Comparison of ENCODE assay signal across 10 mouse cellular contexts in the genomic region with DNA sequence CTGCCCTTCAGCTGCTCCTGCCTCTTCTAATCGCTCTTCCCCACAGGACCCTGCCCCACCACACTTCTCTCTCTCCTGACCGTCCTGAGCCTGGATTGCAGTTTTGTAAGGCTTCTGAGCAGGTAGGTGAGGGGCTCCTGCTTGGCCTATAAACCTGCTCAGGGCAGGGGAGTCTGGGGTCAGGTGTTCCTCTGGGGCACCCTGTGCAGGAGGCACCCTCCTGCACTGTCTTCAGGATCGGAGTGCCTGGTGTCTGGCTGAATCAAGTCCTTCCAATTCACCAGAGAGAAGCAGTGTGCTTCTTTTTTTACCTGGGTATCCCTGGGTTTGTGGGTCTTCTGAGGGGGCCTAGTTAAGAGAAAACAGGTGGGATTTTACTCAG. TPM values are rescaled to one million over a fixed set of nuclear protein-coding genes. Genes with fewer than 3 reads are reported as not detected.
ATAC-seq and TF ChIP-seq lines count a peak whose summit lies in the region.
"Not testable (repeated sequence)": the region's sequence is repeated elsewhere in the genome, so short reads cannot be mapped to it uniquely, and the experiment has no call there.
"Had no signal": no experiment of that assay in that cellular context is flagged by ENCODE, and none has a peak within 500 bp of the region (broad histone marks: within the 10 kb centered on the region; RNA-seq: fewer than 3 reads in every experiment).

No protein-coding gene starts in this region.

- H3K9ac ChIP-seq in heart, embryonic 15.5 days: peak overlapping the region; percentile 42; the same call in 1 of the 2 replicates
- H3K9ac ChIP-seq in intestine, embryonic 16.5 days (ENCODE audit: low read depth, low read length): peak overlapping the region; percentile 77
- not testable (repeated sequence) for H3K9ac ChIP-seq in limb, embryonic 12.5 days (replicated peaks); stomach, embryonic 15.5 days
- H3K9ac ChIP-seq in liver, embryonic 16.5 days (ENCODE audit: low read depth, low read length): peak overlapping the region; percentile 43; the same call in 1 of the 2 replicates

- H3K4me1 ChIP-seq in bone marrow, adult 2 months (ENCODE audit: control insufficient read depth, insufficient read depth, low read length); intestine, embryonic 16.5 days (ENCODE audit: control insufficient read depth, insufficient read depth, low read length): not testable (repeated sequence)
- peaks cover 87% of the 10 kb centered on the region for H3K4me1 ChIP-seq in erythroblast, embryonic 14.5 days (ENCODE audit: control insufficient read depth)
- peaks cover 18% of the 10 kb centered on the region for H3K4me1 ChIP-seq in heart, embryonic 15.5 days (replicated peaks)
- peaks cover 26% of the 10 kb centered on the region for H3K4me1 ChIP-seq in limb, embryonic 12.5 days (replicated peaks)
- H3K4me1 ChIP-seq in liver, embryonic 16.5 days (ENCODE audit: control insufficient read depth, low read depth, low read length): peaks cover 26% of the 10 kb centered on the region
- H3K4me1 ChIP-seq in stomach, embryonic 15.5 days: peaks cover 16% of the 10 kb centered on the region; the same call in 1 of the 2 replicates

- peaks cover 68% of the 10 kb centered on the region for H3K36me3 ChIP-seq in erythroblast, embryonic 14.5 days (ENCODE audit: control insufficient read depth)
- not testable (repeated sequence) for H3K36me3 ChIP-seq in heart, embryonic 15.5 days; intestine, embryonic 16.5 days (ENCODE audit: control insufficient read depth, insufficient read depth, low read length); limb, embryonic 12.5 days; liver, embryonic 16.5 days (ENCODE audit: control insufficient read depth, insufficient read depth); myocyte (ENCODE audit: control insufficient read depth, insufficient read depth); stomach, embryonic 15.5 days

- not testable (repeated sequence) for H3K4me3 ChIP-seq in bone marrow, adult 2 months (replicated peaks; ENCODE audit: control insufficient read depth, low read depth, low read length); limb, embryonic 12.5 days (replicated peaks); myocyte
- peak overlapping the region; percentile 69 for H3K4me3 ChIP-seq in erythroblast, embryonic 14.5 days (replicated peaks)
- peak overlapping the region; percentile 53 for H3K4me3 ChIP-seq in heart, embryonic 15.5 days
- H3K4me3 ChIP-seq in intestine, embryonic 16.5 days (ENCODE audit: low read length): peak overlapping the region; percentile 61
- peak overlapping the region; percentile 76 for H3K4me3 ChIP-seq in liver, embryonic 16.5 days (ENCODE audit: low read depth, low read length)
- peak overlapping the region; percentile 50 for H3K4me3 ChIP-seq in stomach, embryonic 15.5 days (replicated peaks)

- H3K27me3 ChIP-seq in erythroblast, embryonic 14.5 days (ENCODE audit: control insufficient read depth); heart, embryonic 15.5 days; intestine, embryonic 16.5 days (replicated peaks; ENCODE audit: control insufficient read depth, insufficient read depth, low read length); limb, embryonic 12.5 days; liver, embryonic 16.5 days (ENCODE audit: control insufficient read depth, insufficient read depth, low read depth, low read length); myocyte (ENCODE audit: control insufficient read depth, insufficient read depth, insufficient read length); stomach, embryonic 15.5 days (replicated peaks): not testable (repeated sequence)

- H3K4me2 ChIP-seq in heart, embryonic 15.5 days: peak overlapping the region; percentile 64
- H3K4me2 ChIP-seq in intestine, embryonic 16.5 days (ENCODE audit: low read depth, low read length): peak overlapping the region; percentile 70
- H3K4me2 ChIP-seq in limb, embryonic 12.5 days: peak overlapping the region; percentile 58
- peak overlapping the region; percentile 67 for H3K4me2 ChIP-seq in liver, embryonic 16.5 days (ENCODE audit: low read depth, low read length)
- peak overlapping the region; percentile 12 for H3K4me2 ChIP-seq in myocyte (ENCODE audit: low read depth)
- H3K4me2 ChIP-seq in stomach, embryonic 15.5 days: peak overlapping the region; percentile 65

- TF ChIP-seq CTCF in bone marrow, adult 2 months (IDR thresholded peaks at IDR 0.05; ENCODE audit: control insufficient read depth, insufficient read depth, low read length): not testable (repeated sequence)

- TF ChIP-seq POLR2A in bone marrow, adult 2 months (IDR thresholded peaks at IDR 0.05; ENCODE audit: borderline replicate concordance, control insufficient read depth, low read depth, low read length); myocyte (IDR thresholded peaks at IDR 0.05; ENCODE audit: insufficient read length, low read depth): not testable (repeated sequence)

- WGBS in bone marrow, adult 2 months: 0% methylated on average over 2 of the region's 3 CpGs
- 2% methylated on average over 2 of the region's 3 CpGs for WGBS in heart, embryonic 15.5 days
- 12% methylated on average over 2 of the region's 3 CpGs for WGBS in intestine, embryonic 16.5 days
- WGBS in limb, embryonic 12.5 days: 8% methylated on average over 2 of the region's 3 CpGs
- WGBS in liver, embryonic 16.5 days (ENCODE audit: insufficient replicate concordance): 4% methylated on average over 2 of the region's 3 CpGs
- WGBS in stomach, embryonic 15.5 days: 9% methylated on average over 2 of the region's 3 CpGs

- H3K27ac ChIP-seq in bone marrow, adult 2 months (ENCODE audit: control insufficient read depth, insufficient read depth, low read depth, low read length, poor library complexity): peak overlapping the region; percentile 88
- peak overlapping the region; percentile 28; the same call in 1 of the 2 replicates for H3K27ac ChIP-seq in heart, embryonic 15.5 days
- not testable (repeated sequence) for H3K27ac ChIP-seq in intestine, embryonic 16.5 days (ENCODE audit: low read length); limb, embryonic 12.5 days; stomach, embryonic 15.5 days
- H3K27ac ChIP-seq in liver, embryonic 16.5 days (ENCODE audit: low read length): peak overlapping the region; percentile 40; the same call in 1 of the 2 replicates

- not testable (repeated sequence) for H3ac ChIP-seq in myocyte (ENCODE audit: control insufficient read depth, insufficient read length)

- ATAC-seq in heart, embryonic 15.5 days (replicated peaks; ENCODE audit: insufficient number of reproducible peaks, insufficient read depth, low FRiP score, low read depth); limb, embryonic 12.5 days (ENCODE audit: insufficient number of reproducible peaks, insufficient read depth, low FRiP score, low TSS enrichment, low read depth); liver, embryonic 16.5 days (ENCODE audit: low read depth): not testable (repeated sequence)
- ATAC-seq in intestine, embryonic 16.5 days: peak; percentile 54
- ATAC-seq in stomach, embryonic 15.5 days (ENCODE audit: insufficient read depth, low FRiP score, low read depth): peak; percentile 43; the same call in 1 of the 2 replicates

- H3K79me2 ChIP-seq in myocyte (ENCODE audit: control insufficient read depth, insufficient read depth): not testable (repeated sequence)

- peaks cover 15% of the 10 kb centered on the region for H3K9me3 ChIP-seq in erythroblast, embryonic 14.5 days (ENCODE audit: control insufficient read depth, low read length)
- H3K9me3 ChIP-seq in heart, embryonic 15.5 days (replicated peaks); intestine, embryonic 16.5 days (ENCODE audit: control insufficient read depth, low read length); limb, embryonic 12.5 days; liver, embryonic 16.5 days (replicated peaks; ENCODE audit: control insufficient read depth, low read length); stomach, embryonic 15.5 days: not testable (repeated sequence)

RNA-seq across cellular contexts. Expression of gene Irgm2, which starts 15.6 kb away (rescaled TPM):
- 5.2 and 7.0 TPM in 2 replicates for polyA plus RNA-seq in bone marrow, adult 2 months (2011; ENCODE audit: insufficient read depth, insufficient read length, low replicate concordance, missing spikeins)
- polyA plus RNA-seq in erythroblast, embryonic 14.5 days (2012): 0.61 and 0.98 TPM in 2 replicates
- 4.2 and 5.7 TPM in 2 replicates for polyA plus RNA-seq in heart, embryonic 15.5 days (2015; fragmentation: Nextera tagmentation; extraction: Ambion mirVana)
- 3.6 and 4.3 TPM in 2 replicates for polyA plus RNA-seq in intestine, embryonic 16.5 days (2015; fragmentation: Nextera tagmentation; extraction: Ambion mirVana)
- 0.63 and 0.87 TPM in 2 replicates for polyA plus RNA-seq in limb, embryonic 12.5 days (2016; fragmentation: Nextera tagmentation; extraction: Ambion mirVana)
- polyA plus RNA-seq in liver, embryonic 16.5 days (2015; fragmentation: Nextera tagmentation; extraction: Ambion mirVana): 5.5 and 6.8 TPM in 2 replicates
- polyA plus RNA-seq in myocyte (2012; fragmentation: generic; extraction: Trizol): 0.77 TPM
- polyA plus RNA-seq in stomach, embryonic 15.5 days (2015; fragmentation: Nextera tagmentation; extraction: Ambion mirVana): 3.0 and 3.8 TPM in 2 replicates

RNA-seq across cellular contexts. Expression of gene Igtp, which starts 15.7 kb away (rescaled TPM):
- 28.7 and 39.5 TPM in 2 replicates for polyA plus RNA-seq in bone marrow, adult 2 months (2011; ENCODE audit: insufficient read depth, insufficient read length, low replicate concordance, missing spikeins)
- polyA plus RNA-seq in erythroblast, embryonic 14.5 days (2012): 2.2 and 2.7 TPM in 2 replicates
- polyA plus RNA-seq in heart, embryonic 15.5 days (2015; fragmentation: Nextera tagmentation; extraction: Ambion mirVana): 6.4 and 10.1 TPM in 2 replicates
- polyA plus RNA-seq in intestine, embryonic 16.5 days (2015; fragmentation: Nextera tagmentation; extraction: Ambion mirVana): 4.5 and 4.6 TPM in 2 replicates
- polyA plus RNA-seq in limb, embryonic 12.5 days (2016; fragmentation: Nextera tagmentation; extraction: Ambion mirVana): 2.3 and 2.4 TPM in 2 replicates
- polyA plus RNA-seq in liver, embryonic 16.5 days (2015; fragmentation: Nextera tagmentation; extraction: Ambion mirVana): 7.7 and 9.6 TPM in 2 replicates
- polyA plus RNA-seq in myocyte (2012; fragmentation: generic; extraction: Trizol): 3.7 TPM
- polyA plus RNA-seq in stomach, embryonic 15.5 days (2015; fragmentation: Nextera tagmentation; extraction: Ambion mirVana): 4.3 and 4.9 TPM in 2 replicates

RNA-seq across cellular contexts. Expression of gene Mrpl22, which starts 43.6 kb away (rescaled TPM):
- 22.8 and 28.3 TPM in 2 replicates for polyA plus RNA-seq in bone marrow, adult 2 months (2011; ENCODE audit: insufficient read depth, insufficient read length, low replicate concordance, missing spikeins)
- 2.0 and 2.9 TPM in 2 replicates for polyA plus RNA-seq in erythroblast, embryonic 14.5 days (2012)
- polyA plus RNA-seq in heart, embryonic 15.5 days (2015; fragmentation: Nextera tagmentation; extraction: Ambion mirVana): 99.6 and 102 TPM in 2 replicates
- 114 and 125 TPM in 2 replicates for polyA plus RNA-seq in intestine, embryonic 16.5 days (2015; fragmentation: Nextera tagmentation; extraction: Ambion mirVana)
- polyA plus RNA-seq in limb, embryonic 12.5 days (2016; fragmentation: Nextera tagmentation; extraction: Ambion mirVana): 135 and 144 TPM in 2 replicates
- polyA plus RNA-seq in liver, embryonic 16.5 days (2015; fragmentation: Nextera tagmentation; extraction: Ambion mirVana): 74.9 and 83.3 TPM in 2 replicates
- 95.3 TPM for polyA plus RNA-seq in myocyte (2012; fragmentation: generic; extraction: Trizol)
- 123 and 134 TPM in 2 replicates for polyA plus RNA-seq in stomach, embryonic 15.5 days (2015; fragmentation: Nextera tagmentation; extraction: Ambion mirVana)

RNA-seq across cellular contexts. Expression of gene Gemin5, which starts 46.7 kb away (rescaled TPM):
- 4.7 and 9.0 TPM in 2 replicates for polyA plus RNA-seq in bone marrow, adult 2 months (2011; ENCODE audit: insufficient read depth, insufficient read length, low replicate concordance, missing spikeins)
- polyA plus RNA-seq in erythroblast, embryonic 14.5 days (2012): 0.22 and 0.29 TPM in 2 replicates
- polyA plus RNA-seq in heart, embryonic 15.5 days (2015; fragmentation: Nextera tagmentation; extraction: Ambion mirVana): 9.6 and 13.3 TPM in 2 replicates
- 11.7 and 11.8 TPM in 2 replicates for polyA plus RNA-seq in intestine, embryonic 16.5 days (2015; fragmentation: Nextera tagmentation; extraction: Ambion mirVana)
- polyA plus RNA-seq in limb, embryonic 12.5 days (2016; fragmentation: Nextera tagmentation; extraction: Ambion mirVana): 28.9 and 29.7 TPM in 2 replicates
- polyA plus RNA-seq in liver, embryonic 16.5 days (2015; fragmentation: Nextera tagmentation; extraction: Ambion mirVana): 7.2 and 7.4 TPM in 2 replicates
- polyA plus RNA-seq in myocyte (2012; fragmentation: generic; extraction: Trizol): 18.7 TPM
- 18.8 and 19.8 TPM in 2 replicates for polyA plus RNA-seq in stomach, embryonic 15.5 days (2015; fragmentation: Nextera tagmentation; extraction: Ambion mirVana)

RNA-seq across cellular contexts. Expression of gene 4930438A08Rik, which starts 59.6 kb away (rescaled TPM):
- polyA plus RNA-seq in bone marrow, adult 2 months (2011; ENCODE audit: insufficient read depth, insufficient read length, low replicate concordance, missing spikeins): 5.9 and 21.1 TPM in 2 replicates
- polyA plus RNA-seq in erythroblast, embryonic 14.5 days (2012): not detected in 2 replicates
- not detected in 2 replicates for polyA plus RNA-seq in heart, embryonic 15.5 days (2015; fragmentation: Nextera tagmentation; extraction: Ambion mirVana)
- polyA plus RNA-seq in intestine, embryonic 16.5 days (2015; fragmentation: Nextera tagmentation; extraction: Ambion mirVana): not detected in 2 replicates
- polyA plus RNA-seq in limb, embryonic 12.5 days (2016; fragmentation: Nextera tagmentation; extraction: Ambion mirVana): not detected in 2 replicates
- polyA plus RNA-seq in liver, embryonic 16.5 days (2015; fragmentation: Nextera tagmentation; extraction: Ambion mirVana): 2.5 and 3.2 TPM in 2 replicates
- 0.67 TPM for polyA plus RNA-seq in myocyte (2012; fragmentation: generic; extraction: Trizol)
- polyA plus RNA-seq in stomach, embryonic 15.5 days (2015; fragmentation: Nextera tagmentation; extraction: Ambion mirVana): 0.19 and 0.40 TPM in 2 replicates
- polyA plus RNA-seq: forebrain, embryonic 15.5 days; midbrain, embryonic 15.5 days had no signal

Comparison
In these comparisons a context has a peak if more than half of its experiments do, and no peak if none do; other contexts are left out.
1. H3K4me2 ChIP-seq: peak in every context shown above with its lines; median percentile 70 in intestine, embryonic 16.5 days; 67 in liver, embryonic 16.5 days; 65 in stomach, embryonic 15.5 days; 64 in heart, embryonic 15.5 days; 58 in limb, embryonic 12.5 days; 12 in myocyte.